Mouse (Mus musculus): ENCODE results near the gene Ifitm10. TPM values are rescaled to one million over a fixed set of nuclear protein-coding genes. Genes with fewer than 3 reads are reported as not detected.

Ifitm10 gene
- polyA plus RNA-seq, 1 experiment from 2014 or later: 14.1 TPM

GRCm38 (mm10) chr7:142363107-142363506 is 10.4 kb downstream of the Ifitm10 start:
- Histone ChIP-seq H3K36me3 (ENCODE audit: control insufficient read depth, insufficient read depth, low read length) (no peaks in the 10 kb centered on the region), H3K9me3 (replicated peaks; ENCODE audit: control insufficient read depth, low read length, poor library complexity, severe bottlenecking) (no peaks in the 10 kb centered on the region), H3K4me2 (ENCODE audit: low read length) (no peak overlapping the region), H3K27ac (ENCODE audit: low read length) (no peak overlapping the region), H3K9ac (ENCODE audit: low read depth, low read length) (no peak overlapping the region), H3K4me3 (ENCODE audit: low read depth, low read length) (no peak overlapping the region), H3K27me3 (ENCODE audit: control insufficient read depth, insufficient read depth, low read depth, low read length) (no peaks in the 10 kb centered on the region), H3K4me1 (ENCODE audit: control insufficient read depth, insufficient read depth, low read length) (no peaks in the 10 kb centered on the region)
- ATAC-seq: no peak
- WGBS: 84% methylated on average over 4 of the region's 4 CpGs

GRCm38 (mm10) chr7:142360743-142361142 is 12.8 kb downstream of the Ifitm10 start:
- ATAC-seq: no peak
- H3K4me3 ChIP-seq (ENCODE audit: low read depth, low read length): no peak overlapping the region

GRCm38 (mm10) chr7:142359129-142359528 is 14.4 kb downstream of the Ifitm10 start:
- Histone ChIP-seq H3K9me3 (replicated peaks; ENCODE audit: control insufficient read depth, low read length, poor library complexity, severe bottlenecking) (no peaks in the 10 kb centered on the region), H3K36me3 (ENCODE audit: control insufficient read depth, insufficient read depth, low read length) (no peaks in the 10 kb centered on the region), H3K4me3 (ENCODE audit: low read depth, low read length) (no peak overlapping the region), H3K27ac (ENCODE audit: low read length) (no peak overlapping the region), H3K9ac (ENCODE audit: low read depth, low read length) (no peak overlapping the region), H3K4me2 (ENCODE audit: low read length) (no peak overlapping the region), H3K27me3 (ENCODE audit: control insufficient read depth, insufficient read depth, low read depth, low read length) (no peaks in the 10 kb centered on the region), H3K4me1 (ENCODE audit: control insufficient read depth, insufficient read depth, low read length) (no peaks in the 10 kb centered on the region)
- ATAC-seq: no peak
- 68% methylated on average over 8 of the region's 8 CpGs for WGBS

More at GRCm38 (mm10) chr7:142360743-142361142, 12.8 kb downstream of the Ifitm10 start:
- Histone ChIP-seq H3K9ac (ENCODE audit: low read depth, low read length) (no peak overlapping the region), H3K27me3 (ENCODE audit: control insufficient read depth, insufficient read depth, low read depth, low read length) (no peaks in the 10 kb centered on the region), H3K9me3 (replicated peaks; ENCODE audit: control insufficient read depth, low read length, poor library complexity, severe bottlenecking) (no peaks in the 10 kb centered on the region), H3K36me3 (ENCODE audit: control insufficient read depth, insufficient read depth, low read length) (no peaks in the 10 kb centered on the region), H3K27ac (ENCODE audit: low read length) (no peak overlapping the region), H3K4me1 (ENCODE audit: control insufficient read depth, insufficient read depth, low read length) (no peaks in the 10 kb centered on the region), H3K4me2 (ENCODE audit: low read length) (no peak overlapping the region)

GRCm38 (mm10) chr7:142357566-142357965 is 16.0 kb downstream of the Ifitm10 start:
- no peak overlapping the region for H3K4me3 ChIP-seq (ENCODE audit: low read depth, low read length)
- H3K9me3 ChIP-seq (replicated peaks; ENCODE audit: control insufficient read depth, low read length, poor library complexity, severe bottlenecking): no peaks in the 10 kb centered on the region
- 89% methylated on average over 3 of the region's 3 CpGs for WGBS
- no peaks in the 10 kb centered on the region for H3K27me3 ChIP-seq (ENCODE audit: control insufficient read depth, insufficient read depth, low read depth, low read length)
- no peak overlapping the region for H3K9ac ChIP-seq (ENCODE audit: low read depth, low read length)
- H3K4me2 ChIP-seq (ENCODE audit: low read length): no peak overlapping the region
- H3K36me3 ChIP-seq (ENCODE audit: control insufficient read depth, insufficient read depth, low read length): no peaks in the 10 kb centered on the region
- H3K27ac ChIP-seq (ENCODE audit: low read length): no peak overlapping the region
- no peaks in the 10 kb centered on the region for H3K4me1 ChIP-seq (ENCODE audit: control insufficient read depth, insufficient read depth, low read length)
- ATAC-seq: no peak

- H3K36me3 ChIP-seq (ENCODE audit: control insufficient read depth, insufficient read depth, low read length): no peaks in the 10 kb centered on the region
- no peak for ATAC-seq
- H3K4me1 ChIP-seq (ENCODE audit: control insufficient read depth, insufficient read depth, low read length): 0 out of 2 replicates have a peak, but pooled peaks cover under 1% of the 10 kb centered on the region
- no peak overlapping the region for H3K4me3 ChIP-seq (ENCODE audit: low read depth, low read length)
- no peak overlapping the region for H3K9ac ChIP-seq (ENCODE audit: low read depth, low read length)
- H3K27me3 ChIP-seq (ENCODE audit: control insufficient read depth, insufficient read depth, low read depth, low read length): no peaks in the 10 kb centered on the region
- 85% methylated on average over 8 of the region's 8 CpGs for WGBS
- H3K27ac ChIP-seq (ENCODE audit: low read length): no peak overlapping the region
- no peak overlapping the region for H3K4me2 ChIP-seq (ENCODE audit: low read length)
- H3K9me3 ChIP-seq (replicated peaks; ENCODE audit: control insufficient read depth, low read length, poor library complexity, severe bottlenecking): no peaks in the 10 kb centered on the region
Observed at GRCm38 (mm10) chr7:142354661-142355233, 18.8 kb downstream of the Ifitm10 start.

- Histone ChIP-seq H3K9me3 (replicated peaks; ENCODE audit: control insufficient read depth, low read length, poor library complexity, severe bottlenecking) (no peaks in the 10 kb centered on the region), H3K4me1 (ENCODE audit: control insufficient read depth, insufficient read depth, low read length) (peaks cover 5% of the 10 kb centered on the region; the same call in 1 of the 2 replicates), H3K27me3 (ENCODE audit: control insufficient read depth, insufficient read depth, low read depth, low read length) (no peaks in the 10 kb centered on the region), H3K4me3 (ENCODE audit: low read depth, low read length) (no peak overlapping the region), H3K9ac (ENCODE audit: low read depth, low read length) (no peak overlapping the region), H3K4me2 (ENCODE audit: low read length) (no peak overlapping the region), H3K36me3 (ENCODE audit: control insufficient read depth, insufficient read depth, low read length) (no peaks in the 10 kb centered on the region), H3K27ac (ENCODE audit: low read length) (no peak overlapping the region)
- 84% methylated on average over 5 of the region's 5 CpGs for WGBS
- no peak for ATAC-seq
Observed at GRCm38 (mm10) chr7:142353854-142354253, 19.7 kb downstream of the Ifitm10 start.

GRCm38 (mm10) chr7:142351569-142351968 is 22.0 kb downstream of the Ifitm10 start:
- peak overlapping the region; percentile 31; the same call in 1 of the 2 replicates for H3K27ac ChIP-seq (ENCODE audit: low read length)
- no peak overlapping the region for H3K4me2 ChIP-seq (ENCODE audit: low read length)
- ATAC-seq: peak; percentile 70; the same call in 1 of the 2 replicates
- no peak overlapping the region for H3K4me3 ChIP-seq (ENCODE audit: low read depth, low read length)
- H3K36me3 ChIP-seq (ENCODE audit: control insufficient read depth, insufficient read depth, low read length): no peaks in the 10 kb centered on the region
- H3K9me3 ChIP-seq (replicated peaks; ENCODE audit: control insufficient read depth, low read length, poor library complexity, severe bottlenecking): no peaks in the 10 kb centered on the region
- peaks cover 5% of the 10 kb centered on the region; the same call in 1 of the 2 replicates for H3K4me1 ChIP-seq (ENCODE audit: control insufficient read depth, insufficient read depth, low read length)
- 40% methylated on average over 5 of the region's 5 CpGs for WGBS
- no peak overlapping the region for H3K9ac ChIP-seq (ENCODE audit: low read depth, low read length)
- no peaks in the 10 kb centered on the region for H3K27me3 ChIP-seq (ENCODE audit: control insufficient read depth, insufficient read depth, low read depth, low read length)

GRCm38 (mm10) chr7:142349308-142349961 is 24.1 kb downstream of the Ifitm10 start:
- H3K9me3 ChIP-seq (replicated peaks; ENCODE audit: control insufficient read depth, low read length, poor library complexity, severe bottlenecking): no peaks in the 10 kb centered on the region
- H3K4me2 ChIP-seq (ENCODE audit: low read length): no peak overlapping the region
- no peak overlapping the region for H3K27ac ChIP-seq (ENCODE audit: low read length)
- peak; percentile 84 for ATAC-seq
- H3K36me3 ChIP-seq (ENCODE audit: control insufficient read depth, insufficient read depth, low read length): no peaks in the 10 kb centered on the region
- no peak overlapping the region for H3K9ac ChIP-seq (ENCODE audit: low read depth, low read length)
- no peaks in the 10 kb centered on the region for H3K27me3 ChIP-seq (ENCODE audit: control insufficient read depth, insufficient read depth, low read depth, low read length)
- H3K4me3 ChIP-seq (ENCODE audit: low read depth, low read length): no peak overlapping the region
- peaks cover 5% of the 10 kb centered on the region; the same call in 1 of the 2 replicates for H3K4me1 ChIP-seq (ENCODE audit: control insufficient read depth, insufficient read depth, low read length)
- 14% methylated on average over 9 of the region's 9 CpGs for WGBS

GRCm38 (mm10) chr7:142347542-142347941 is 26.0 kb downstream of the Ifitm10 start:
- no peak for ATAC-seq
- Histone ChIP-seq H3K27me3 (ENCODE audit: control insufficient read depth, insufficient read depth, low read depth, low read length) (no peaks in the 10 kb centered on the region), H3K4me1 (ENCODE audit: control insufficient read depth, insufficient read depth, low read length) (peaks cover 5% of the 10 kb centered on the region; the same call in 1 of the 2 replicates), H3K27ac (ENCODE audit: low read length) (no peak overlapping the region), H3K4me3 (ENCODE audit: low read depth, low read length) (no peak overlapping the region), H3K9me3 (replicated peaks; ENCODE audit: control insufficient read depth, low read length, poor library complexity, severe bottlenecking) (no peaks in the 10 kb centered on the region), H3K4me2 (ENCODE audit: low read length) (no peak overlapping the region), H3K36me3 (ENCODE audit: control insufficient read depth, insufficient read depth, low read length) (no peaks in the 10 kb centered on the region), H3K9ac (ENCODE audit: low read depth, low read length) (no peak overlapping the region)
- 85% methylated on average over 4 of the region's 4 CpGs for WGBS

Data from midbrain, embryonic 16.5 days (tissue).